Mouse (Mus musculus): ENCODE measurements around the gene H2-M11. TPM values are rescaled to one million over a fixed set of nuclear protein-coding genes. Genes with fewer than 3 reads are reported as not detected.

H2-M11 gene
- polyA plus RNA-seq (2015; fragmentation: Nextera tagmentation; extraction: Ambion mirVana): not detected in 2 replicates

GRCm38 (mm10) chr17:36546775-36547174 lies at the start of gene H2-M11:
Gene H2-M11, plus strand, starts transcription at chr17:36547075.
- no peak for ATAC-seq (ENCODE audit: low FRiP score, low read depth)
- Histone ChIP-seq H3K4me2 (no peak within 1 kb of the TSS), H3K27ac (replicated peaks) (no peak within 1 kb of the TSS), H3K4me1 (replicated peaks) (no peaks in the 10 kb centered on the region), H3K4me3 (no peak within 1 kb of the TSS), H3K36me3 (no peaks in the 10 kb centered on the region), H3K9ac (no peak within 1 kb of the TSS), H3K27me3 (no peaks in the 10 kb centered on the region), H3K9me3 (no peaks in the 10 kb centered on the region)
- 72% methylated on average over 3 of the region's 3 CpGs for whole genome bisulfite sequencing

GRCm38 (mm10) chr17:36500435-36500834 lies 46.4 kb upstream of the H2-M11 start:
- H3K9ac ChIP-seq: no peak overlapping the region

GRCm38 (mm10) chr17:36503910-36504309 lies 43.0 kb upstream of the H2-M11 start:
- no peaks in the 10 kb centered on the region for H3K27me3 ChIP-seq
- H3K4me3 ChIP-seq: no peak overlapping the region
- no peak overlapping the region for H3K4me2 ChIP-seq
- no peaks in the 10 kb centered on the region for H3K9me3 ChIP-seq
- no peaks in the 10 kb centered on the region for H3K36me3 ChIP-seq
- ATAC-seq (ENCODE audit: low FRiP score, low read depth): no peak
- no peaks in the 10 kb centered on the region for H3K4me1 ChIP-seq (replicated peaks)
- no peak overlapping the region for H3K27ac ChIP-seq (replicated peaks)
- no peak overlapping the region for H3K9ac ChIP-seq

More at GRCm38 (mm10) chr17:36500435-36500834, 46.4 kb upstream of the H2-M11 start:
- no peaks in the 10 kb centered on the region for H3K4me1 ChIP-seq (replicated peaks)
- no peaks in the 10 kb centered on the region for H3K9me3 ChIP-seq
- H3K27me3 ChIP-seq: no peaks in the 10 kb centered on the region
- no peak overlapping the region for H3K4me2 ChIP-seq
- no peak overlapping the region for H3K27ac ChIP-seq (replicated peaks)
- H3K36me3 ChIP-seq: no peaks in the 10 kb centered on the region
- ATAC-seq (ENCODE audit: low FRiP score, low read depth): no peak
- H3K4me3 ChIP-seq: no peak overlapping the region
- 83% methylated on average over 1 of the region's 1 CpGs for WGBS

Other genes starting within 250 kb of the H2-M11 start
- gene H2-M10.1, start 220.9 kb upstream of the H2-M11 start, polyA plus RNA-seq (2015; fragmentation: Nextera tagmentation; extraction: Ambion mirVana): not detected in 2 replicates
- not detected in 2 replicates for gene H2-M10.3, start 178.7 kb upstream of the H2-M11 start, polyA plus RNA-seq (2015; fragmentation: Nextera tagmentation; extraction: Ambion mirVana)
- not detected in 2 replicates for gene H2-M10.4, start 84.7 kb upstream of the H2-M11 start, polyA plus RNA-seq (2015; fragmentation: Nextera tagmentation; extraction: Ambion mirVana)
- not detected in 2 replicates for gene H2-M9, start 95.6 kb downstream of the H2-M11 start, polyA plus RNA-seq (2015; fragmentation: Nextera tagmentation; extraction: Ambion mirVana)
- not detected in 2 replicates for gene H2-M1, start 125.1 kb downstream of the H2-M11 start, polyA plus RNA-seq (2015; fragmentation: Nextera tagmentation; extraction: Ambion mirVana)
- gene H2-M10.5, start 225.8 kb downstream of the H2-M11 start, polyA plus RNA-seq (2015; fragmentation: Nextera tagmentation; extraction: Ambion mirVana): not detected in 2 replicates